Mouse (Mus musculus) cortical plate, adult 2 months (tissue): ENCODE measurements around the gene Ccdc24.

Experiments
- CTCF ChIP-seq: fragments of 200-500 bp; IDR thresholded peaks from 2 replicates; pipeline ENCODE4 v1.5.1; 2011; ENCODE audit warnings: mild to moderate bottlenecking, control low read depth, low read length; ENCODE audit not compliant: insufficient read depth; ENCODE audit errors: extremely low read depth
- POLR2A ChIP-seq: fragments of 200-500 bp; IDR thresholded peaks from 2 replicates; pipeline ENCODE4 v1.6.1; 2011; ENCODE audit warnings: mild to moderate bottlenecking, low read length, control low read depth; ENCODE audit not compliant: insufficient read depth; ENCODE audit errors: extremely low read depth

- TF ChIP-seq CTCF (no peak), POLR2A (no peak)
Observed at GRCm38 (mm10) chr4:117840821-117841220, 31.5 kb downstream of the Ccdc24 start.
